Mouse (Mus musculus): Measurements from ENCODE around the gene Evi2a. TPM values are rescaled to one million over a fixed set of nuclear protein-coding genes. Genes with fewer than 3 reads are reported as not detected.

Evi2a gene
- polyA plus RNA-seq, 1 experiment from 2014 or later = 3.7 TPM

- ATAC-seq (ENCODE audit: low FRiP score) = no peak
- 94% methylated on average over 5 of the region's 5 CpGs for WGBS
Observed at GRCm38 (mm10) chr11:79527739-79528384, 2.5 kb downstream of the Evi2a start.

GRCm38 (mm10) chr11:79527015-79527738, 3.2 kb downstream of the Evi2a start:
- peaks cover 11% of the 10 kb centered on the region for H3K36me3 ChIP-seq (replicated peaks; ENCODE audit: control insufficient read depth, insufficient read depth)
- 86% methylated on average over 15 of the region's 15 CpGs for WGBS
- H3K4me1 ChIP-seq (replicated peaks; ENCODE audit: control insufficient read depth, insufficient read depth, low read length) = no peaks in the 10 kb centered on the region
- ATAC-seq (ENCODE audit: low FRiP score) (no peak), DNase-seq (ENCODE audit: low spot score) (no peak)
- no peaks in the 10 kb centered on the region for H3K27me3 ChIP-seq (ENCODE audit: control insufficient read depth, insufficient read depth, low read length)
- no peaks in the 10 kb centered on the region for H3K9me3 ChIP-seq (ENCODE audit: control insufficient read depth, low read length)
- H3K4me3 ChIP-seq (replicated peaks; ENCODE audit: low read length) = no peak overlapping the region
- H3K9ac ChIP-seq = no peak overlapping the region
- no peak overlapping the region for H3K4me2 ChIP-seq (replicated peaks)
- H3K27ac ChIP-seq = no peak overlapping the region

More at GRCm38 (mm10) chr11:79527739-79528384, 2.5 kb downstream of the Evi2a start:
- Histone ChIP-seq H3K27ac (no peak overlapping the region), H3K9ac (no peak overlapping the region), H3K4me2 (replicated peaks) (no peak overlapping the region), H3K4me3 (replicated peaks; ENCODE audit: low read length) (no peak overlapping the region), H3K4me1 (replicated peaks; ENCODE audit: control insufficient read depth, insufficient read depth, low read length) (no peaks in the 10 kb centered on the region), H3K27me3 (ENCODE audit: control insufficient read depth, insufficient read depth, low read length) (no peaks in the 10 kb centered on the region), H3K36me3 (replicated peaks; ENCODE audit: control insufficient read depth, insufficient read depth) (peaks cover 11% of the 10 kb centered on the region), H3K9me3 (ENCODE audit: control insufficient read depth, low read length) (no peaks in the 10 kb centered on the region)
- no peak for DNase-seq (ENCODE audit: low spot score)

GRCm38 (mm10) chr11:79526549-79526948, 3.9 kb downstream of the Evi2a start:
- peaks cover 11% of the 10 kb centered on the region for H3K36me3 ChIP-seq (replicated peaks; ENCODE audit: control insufficient read depth, insufficient read depth)
- no peak overlapping the region for H3K9ac ChIP-seq
- no peak overlapping the region for H3K4me2 ChIP-seq (replicated peaks)
- no peak for DNase-seq (ENCODE audit: low spot score)
- H3K27ac ChIP-seq = no peak overlapping the region
- H3K9me3 ChIP-seq (ENCODE audit: control insufficient read depth, low read length) = no peaks in the 10 kb centered on the region
- 93% methylated on average over 3 of the region's 3 CpGs for WGBS
- no peaks in the 10 kb centered on the region for H3K4me1 ChIP-seq (replicated peaks; ENCODE audit: control insufficient read depth, insufficient read depth, low read length)
- H3K4me3 ChIP-seq (replicated peaks; ENCODE audit: low read length) = no peak overlapping the region
- no peaks in the 10 kb centered on the region for H3K27me3 ChIP-seq (ENCODE audit: control insufficient read depth, insufficient read depth, low read length)
- ATAC-seq (ENCODE audit: low FRiP score) = no peak

GRCm38 (mm10) chr11:79524310-79524575, 6.2 kb downstream of the Evi2a start:
- no peak for ATAC-seq (ENCODE audit: low FRiP score)
- no peaks in the 10 kb centered on the region for H3K9me3 ChIP-seq (ENCODE audit: control insufficient read depth, low read length)
- no peak overlapping the region for H3K4me2 ChIP-seq (replicated peaks)
- H3K9ac ChIP-seq = no peak overlapping the region
- H3K4me3 ChIP-seq (replicated peaks; ENCODE audit: low read length) = no peak overlapping the region
- H3K36me3 ChIP-seq (replicated peaks; ENCODE audit: control insufficient read depth, insufficient read depth) = peaks cover 11% of the 10 kb centered on the region
- 100% methylated on average over 1 of the region's 1 CpGs for WGBS
- H3K27me3 ChIP-seq (ENCODE audit: control insufficient read depth, insufficient read depth, low read length) = no peaks in the 10 kb centered on the region
- H3K27ac ChIP-seq = no peak overlapping the region
- DNase-seq (ENCODE audit: low spot score) = no peak
- H3K4me1 ChIP-seq (replicated peaks; ENCODE audit: control insufficient read depth, insufficient read depth, low read length) = no peaks in the 10 kb centered on the region

GRCm38 (mm10) chr11:79523560-79524309, 6.7 kb downstream of the Evi2a start, which contains the start of gene Evi2b:
Gene Evi2b (minus strand): TSS chr11:79523762.
- ATAC-seq (ENCODE audit: low FRiP score) (no peak), DNase-seq (ENCODE audit: low spot score) (no peak)
- no peak within 1 kb of the TSS for H3K27ac ChIP-seq
- H3K27me3 ChIP-seq (ENCODE audit: control insufficient read depth, insufficient read depth, low read length) = no peaks in the 10 kb centered on the region
- 86% methylated on average over 10 of the region's 10 CpGs for WGBS
- no peak within 1 kb of the TSS for H3K4me2 ChIP-seq (replicated peaks)
- no peaks in the 10 kb centered on the region for H3K9me3 ChIP-seq (ENCODE audit: control insufficient read depth, low read length)
- no peak within 1 kb of the TSS for H3K4me3 ChIP-seq (replicated peaks; ENCODE audit: low read length)
- no peak within 1 kb of the TSS for H3K9ac ChIP-seq
- no peaks in the 10 kb centered on the region for H3K4me1 ChIP-seq (replicated peaks; ENCODE audit: control insufficient read depth, insufficient read depth, low read length)
- peaks cover 11% of the 10 kb centered on the region for H3K36me3 ChIP-seq (replicated peaks; ENCODE audit: control insufficient read depth, insufficient read depth)

GRCm38 (mm10) chr11:79522944-79523343, 7.5 kb downstream of the Evi2a start:
- no peaks in the 10 kb centered on the region for H3K9me3 ChIP-seq (ENCODE audit: control insufficient read depth, low read length)
- H3K27ac ChIP-seq = no peak overlapping the region
- no peak overlapping the region for H3K4me3 ChIP-seq (replicated peaks; ENCODE audit: low read length)
- ATAC-seq (ENCODE audit: low FRiP score) = no peak
- H3K27me3 ChIP-seq (ENCODE audit: control insufficient read depth, insufficient read depth, low read length) = no peaks in the 10 kb centered on the region
- H3K4me1 ChIP-seq (replicated peaks; ENCODE audit: control insufficient read depth, insufficient read depth, low read length) = no peaks in the 10 kb centered on the region
- DNase-seq (ENCODE audit: low spot score) = no peak
- no peak overlapping the region for H3K9ac ChIP-seq
- peaks cover 6% of the 10 kb centered on the region for H3K36me3 ChIP-seq (replicated peaks; ENCODE audit: control insufficient read depth, insufficient read depth)
- H3K4me2 ChIP-seq (replicated peaks) = no peak overlapping the region
- 84% methylated on average over 1 of the region's 1 CpGs for WGBS

- H3K27me3 ChIP-seq (ENCODE audit: control insufficient read depth, insufficient read depth, low read length) = no peaks in the 10 kb centered on the region
- no peak overlapping the region for H3K27ac ChIP-seq
- H3K4me2 ChIP-seq (replicated peaks) = no peak overlapping the region
- H3K4me1 ChIP-seq (replicated peaks; ENCODE audit: control insufficient read depth, insufficient read depth, low read length) = no peaks in the 10 kb centered on the region
- H3K36me3 ChIP-seq (replicated peaks; ENCODE audit: control insufficient read depth, insufficient read depth) = no peaks in the 10 kb centered on the region
- no peaks in the 10 kb centered on the region for H3K9me3 ChIP-seq (ENCODE audit: control insufficient read depth, low read length)
- ATAC-seq (ENCODE audit: low FRiP score) = no peak
- no peak for DNase-seq (ENCODE audit: low spot score)
- no peak overlapping the region for H3K4me3 ChIP-seq (replicated peaks; ENCODE audit: low read length)
- no peak overlapping the region for H3K9ac ChIP-seq
Observed at GRCm38 (mm10) chr11:79521930-79522329, 8.5 kb downstream of the Evi2a start.

- Histone ChIP-seq H3K4me2 (replicated peaks) (no peak overlapping the region), H3K9ac (no peak overlapping the region), H3K36me3 (replicated peaks; ENCODE audit: control insufficient read depth, insufficient read depth) (no peaks in the 10 kb centered on the region), H3K4me3 (replicated peaks; ENCODE audit: low read length) (no peak overlapping the region), H3K27me3 (ENCODE audit: control insufficient read depth, insufficient read depth, low read length) (no peaks in the 10 kb centered on the region), H3K9me3 (ENCODE audit: control insufficient read depth, low read length) (no peaks in the 10 kb centered on the region), H3K4me1 (replicated peaks; ENCODE audit: control insufficient read depth, insufficient read depth, low read length) (no peaks in the 10 kb centered on the region), H3K27ac (no peak overlapping the region)
- no peak for DNase-seq (ENCODE audit: low spot score)
- no peak for ATAC-seq (ENCODE audit: low FRiP score)
Observed at GRCm38 (mm10) chr11:79520772-79521171, 9.6 kb downstream of the Evi2a start.

- Histone ChIP-seq H3K27ac (no peak overlapping the region), H3K9me3 (ENCODE audit: control insufficient read depth, low read length) (no peaks in the 10 kb centered on the region), H3K4me3 (replicated peaks; ENCODE audit: low read length) (no peak overlapping the region), H3K9ac (no peak overlapping the region), H3K27me3 (ENCODE audit: control insufficient read depth, insufficient read depth, low read length) (no peaks in the 10 kb centered on the region), H3K4me2 (replicated peaks) (no peak overlapping the region), H3K36me3 (replicated peaks; ENCODE audit: control insufficient read depth, insufficient read depth) (no peaks in the 10 kb centered on the region), H3K4me1 (replicated peaks; ENCODE audit: control insufficient read depth, insufficient read depth, low read length) (no peaks in the 10 kb centered on the region)
- DNase-seq (ENCODE audit: low spot score) = no peak
- no peak for ATAC-seq (ENCODE audit: low FRiP score)
- WGBS = 80% methylated on average over 1 of the region's 1 CpGs
Observed at GRCm38 (mm10) chr11:79519878-79520291, 10.5 kb downstream of the Evi2a start.
